Mouse (Mus musculus): ENCODE results near the gene Omt2a.
"Not testable (repeated sequence)": the region's sequence is repeated elsewhere in the genome, so short reads cannot be mapped to it uniquely, and the experiment has no call there.

The Omt2a gene

GRCm38 (mm10) chr9:78296089-78296488 lies 18.5 kb downstream of the Omt2a start:
- DNase-seq, result peak; percentile 57

DNA sequence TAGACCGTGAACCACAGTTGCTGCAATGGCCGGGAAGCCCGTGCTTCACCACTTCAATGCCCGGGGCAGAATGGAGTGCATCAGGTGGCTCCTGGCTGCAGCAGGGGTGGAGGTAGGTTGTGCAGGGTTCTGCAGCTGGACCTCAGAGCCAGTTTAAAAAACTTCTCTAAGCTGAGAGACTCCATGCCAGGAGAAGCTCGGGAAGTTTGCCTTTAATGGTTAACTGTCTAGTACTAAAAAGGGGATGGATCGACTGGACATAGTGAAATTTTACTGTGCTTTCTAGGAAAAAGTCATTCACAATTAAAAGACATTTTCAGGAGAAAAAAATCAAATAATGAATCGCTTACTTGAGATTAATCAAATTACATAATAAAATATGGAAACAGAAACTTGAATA lies 19.8 kb downstream of the Omt2a start:
- DNase-seq, result peak; percentile 59

GRCm38 (mm10) chr9:78293683-78294082 lies 20.9 kb downstream of the Omt2a start:
- DNase-seq, result peak; percentile 37

DNA sequence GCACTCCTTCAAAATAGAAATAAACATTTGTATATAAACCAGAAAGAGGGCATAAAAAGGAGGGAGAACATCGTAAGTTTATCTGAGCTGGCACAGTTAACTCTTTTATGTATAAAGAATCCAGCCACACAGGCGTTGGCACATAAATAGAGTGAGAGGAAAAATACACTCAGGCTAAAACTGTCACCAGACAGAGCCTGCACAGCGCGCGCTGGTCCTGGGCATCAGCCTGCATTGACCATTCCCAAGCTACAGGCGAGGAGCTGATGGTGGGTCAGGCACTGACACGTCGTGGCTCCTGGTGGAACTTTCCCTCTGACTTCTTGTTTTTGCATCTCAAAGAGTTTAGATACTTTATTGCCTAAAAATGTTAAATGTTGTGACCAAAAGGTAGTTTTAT lies 22.1 kb downstream of the Omt2a start:
- DNase-seq, result not testable (repeated sequence)

- not testable (repeated sequence) for DNase-seq
Observed at GRCm38 (mm10) chr9:78289723-78290122, 24.9 kb downstream of the Omt2a start, which contains the start of gene Gm10639. TSS of gene Gm10639 (plus strand) at chr9:78289923.

DNA sequence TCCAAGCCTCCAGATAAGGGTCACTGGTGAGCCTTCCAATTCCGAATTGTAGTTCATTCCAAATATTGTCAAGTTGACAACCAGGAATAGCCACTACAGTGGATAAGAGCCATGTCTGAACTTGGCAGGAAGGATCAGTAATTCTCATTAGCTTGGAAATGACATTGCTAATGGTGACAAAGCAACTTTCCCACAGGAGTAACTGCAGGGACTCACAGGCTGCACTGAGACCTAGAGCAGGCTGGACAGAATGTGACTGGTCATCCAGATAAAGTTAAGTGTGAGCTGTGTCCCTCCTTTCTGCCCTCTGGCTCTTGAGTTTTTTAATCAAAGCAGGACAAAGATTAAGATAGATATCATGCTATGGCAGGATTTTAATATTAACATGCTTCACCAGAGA lies 25.5 kb downstream of the Omt2a start:
- DNase-seq, result not testable (repeated sequence)

DNA sequence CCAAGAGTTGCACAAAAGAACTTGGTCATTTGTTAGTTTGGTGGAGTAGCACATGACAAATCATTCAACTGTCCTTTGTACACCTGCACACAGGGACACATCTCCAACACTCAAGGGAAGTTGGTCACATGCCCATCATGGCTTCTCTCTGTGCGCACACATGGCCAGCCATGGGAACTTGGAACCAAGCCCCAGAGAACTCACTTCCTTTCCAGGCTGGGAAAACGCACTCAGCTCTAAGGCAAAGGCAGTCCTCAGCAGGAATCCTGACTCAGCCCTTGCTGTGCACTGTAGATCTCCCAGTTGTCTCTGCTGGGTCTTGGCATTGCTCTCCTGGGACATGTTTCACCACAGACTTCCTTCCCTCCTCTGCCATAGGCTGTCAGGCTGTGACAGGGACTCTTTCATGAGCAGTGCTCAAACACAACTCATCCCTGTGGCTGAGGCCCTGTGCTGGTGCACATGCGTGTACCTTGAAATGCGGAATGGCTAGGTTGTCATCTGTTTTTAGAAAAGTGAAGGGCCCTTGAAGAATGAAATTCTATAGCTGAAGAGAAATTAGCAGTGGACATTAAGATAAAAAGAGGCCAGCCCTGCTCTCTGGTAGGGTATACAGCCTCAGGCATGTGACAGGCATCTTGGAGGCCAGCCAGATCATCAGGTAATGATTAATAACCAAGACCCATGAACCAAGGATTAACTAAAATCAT lies 32.4 kb downstream of the Omt2a start:
- DNase-seq, result peak; percentile 88

- DNase-seq, result not testable (repeated sequence)
Observed at GRCm38 (mm10) chr9:78270945-78271344, 43.7 kb downstream of the Omt2a start.

Data from kidney, adult 9 months (tissue).